In the genomic region with DNA sequence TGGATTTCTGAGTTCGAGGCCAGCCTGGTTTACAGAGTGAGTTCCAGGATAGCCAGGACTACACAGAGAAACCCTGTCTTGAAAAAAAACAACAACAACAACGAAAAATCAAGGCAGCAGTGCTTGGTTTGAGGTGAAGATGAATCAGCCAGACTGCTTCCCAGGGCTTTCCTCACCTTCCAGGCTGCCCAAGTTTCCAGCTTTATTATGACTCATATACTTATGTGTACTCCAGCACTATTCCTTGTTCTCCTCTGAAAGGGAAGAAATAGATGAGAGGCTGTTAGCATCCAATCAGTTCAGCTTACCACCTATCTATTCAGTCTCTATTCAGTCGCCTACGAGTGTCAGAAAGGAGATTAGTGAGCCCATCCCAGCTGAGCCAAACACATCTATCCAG, we compare ENCODE assay signal across 31 mouse cellular contexts. TPM values are rescaled to one million over a fixed set of nuclear protein-coding genes. Genes with fewer than 3 reads are reported as not detected.
"Had no signal": no experiment of that assay in that cellular context is flagged by ENCODE, and none has a peak within 500 bp of the region (broad histone marks: within the 10 kb centered on the region; RNA-seq: fewer than 3 reads in every experiment).

No protein-coding gene starts in this region.

- H3K27ac ChIP-seq: embryonic facial prominence, embryonic 10.5 days; embryonic facial prominence, embryonic 12.5 days; embryonic facial prominence, embryonic 13.5 days; embryonic facial prominence, embryonic 15.5 days; forebrain, embryonic 10.5 days; forebrain, embryonic 12.5 days; forebrain, embryonic 13.5 days; forebrain, embryonic 15.5 days; gastrocnemius, adult 2 months; heart, adult 2 months had no signal

- H3K27me3 ChIP-seq: embryonic facial prominence, embryonic 12.5 days; embryonic facial prominence, embryonic 13.5 days; embryonic facial prominence, embryonic 15.5 days; forebrain, embryonic 12.5 days; forebrain, embryonic 13.5 days; forebrain, embryonic 15.5 days; heart, embryonic 12.5 days had no signal

- H3K4me2 ChIP-seq: embryonic facial prominence, embryonic 12.5 days; embryonic facial prominence, embryonic 13.5 days; embryonic facial prominence, embryonic 15.5 days; forebrain, embryonic 12.5 days; forebrain, embryonic 13.5 days; forebrain, embryonic 15.5 days; heart, embryonic 11.5 days; heart, embryonic 12.5 days had no signal

- H3K4me1 ChIP-seq: embryonic facial prominence, embryonic 10.5 days; embryonic facial prominence, embryonic 12.5 days; embryonic facial prominence, embryonic 13.5 days; embryonic facial prominence, embryonic 15.5 days; forebrain, embryonic 10.5 days; forebrain, embryonic 12.5 days; heart, embryonic 12.5 days had no signal

- H3K9ac ChIP-seq: embryonic facial prominence, embryonic 12.5 days; embryonic facial prominence, embryonic 13.5 days; embryonic facial prominence, embryonic 15.5 days; forebrain, embryonic 12.5 days; forebrain, embryonic 13.5 days; forebrain, embryonic 15.5 days; heart, embryonic 12.5 days had no signal

- ATAC-seq: forebrain, embryonic 13.5 days; forebrain, embryonic 14.5 days; forebrain, embryonic 15.5 days; forebrain, embryonic 16.5 days had no signal

- DNase-seq: cerebellum, adult 8-10 months; cerebellum, adult 9-10 months; cerebellum, adult 9-11 months; cerebellum, postnatal 10 days; cerebellum, postnatal 14 days; cerebellum, postnatal 25 days; cerebellum, postnatal 36 days; embryo, embryonic 11 days; gastrocnemius, adult 2 months; gastrocnemius, postnatal 10 days; gastrocnemius, postnatal 14 days; gastrocnemius, postnatal 25 days; gastrocnemius, postnatal 36 days; heart, adult 11 months; heart, adult 2 months had no signal

- H3K4me3 ChIP-seq: embryonic facial prominence, embryonic 10.5 days; embryonic facial prominence, embryonic 12.5 days; embryonic facial prominence, embryonic 13.5 days; embryonic facial prominence, embryonic 15.5 days; erythroblast, embryonic 14.5 days; forebrain, embryonic 10.5 days; forebrain, embryonic 12.5 days; forebrain, embryonic 13.5 days; forebrain, embryonic 15.5 days; gastrocnemius, adult 2 months; heart, adult 2 months; heart, embryonic 12.5 days had no signal

- H3K9me3 ChIP-seq: embryonic facial prominence, embryonic 10.5 days; embryonic facial prominence, embryonic 12.5 days; embryonic facial prominence, embryonic 13.5 days; embryonic facial prominence, embryonic 15.5 days; forebrain, embryonic 10.5 days; forebrain, embryonic 12.5 days; forebrain, embryonic 13.5 days; forebrain, embryonic 15.5 days; heart, embryonic 12.5 days had no signal

- H3K36me3 ChIP-seq: embryonic facial prominence, embryonic 10.5 days; embryonic facial prominence, embryonic 12.5 days; embryonic facial prominence, embryonic 13.5 days; embryonic facial prominence, embryonic 15.5 days; forebrain, embryonic 10.5 days; forebrain, embryonic 12.5 days; forebrain, embryonic 15.5 days; heart, embryonic 12.5 days had no signal

RNA-seq across cellular contexts. Expression of gene Vstm2b, which starts 24.7 kb away (rescaled TPM):
- total RNA-seq: common myeloid progenitor, adult 5-6 weeks; gastrocnemius, adult 18-20 months; granulocyte monocyte progenitor cell, adult 5-6 weeks had no signal
- polyA plus RNA-seq: erythroblast, embryonic 14.5 days had no signal
